Comparison of ENCODE assay signal across 24 mouse cellular contexts in the genomic region with DNA sequence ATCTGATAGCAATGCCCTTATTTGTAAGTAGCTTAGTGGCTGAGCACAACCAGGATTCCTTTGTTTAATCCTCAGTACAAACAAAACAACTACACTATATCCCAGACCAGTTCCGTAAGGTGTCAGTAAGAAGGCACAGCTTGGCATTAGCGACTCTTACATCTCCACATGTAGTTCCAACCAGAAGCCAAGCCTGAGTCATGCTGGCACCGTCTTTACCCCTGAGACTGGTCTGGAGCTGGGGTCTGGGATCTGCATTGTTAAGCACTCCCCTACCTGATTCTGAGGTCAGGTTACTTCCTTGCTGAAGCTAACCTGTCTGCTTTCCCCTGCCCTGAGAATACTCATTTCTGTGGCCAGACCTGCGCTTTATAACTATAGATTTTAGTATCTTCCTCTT.
"Had no signal": no experiment of that assay in that cellular context is flagged by ENCODE, and none has a peak within 500 bp of the region (broad histone marks: within the 10 kb centered on the region; RNA-seq: fewer than 3 reads in every experiment).

No protein-coding gene starts in this region.

- H3K9me3 ChIP-seq: kidney, embryonic 15.5 days; limb, embryonic 12.5 days; limb, embryonic 15.5 days; midbrain, embryonic 13.5 days; neural tube, embryonic 12.5 days; neural tube, embryonic 15.5 days had no signal

- H3K4me2 ChIP-seq: kidney, embryonic 15.5 days; limb, embryonic 12.5 days; limb, embryonic 15.5 days; liver, embryonic 11.5 days; lung, embryonic 14.5 days; midbrain, embryonic 13.5 days; neural tube, embryonic 12.5 days; neural tube, embryonic 15.5 days had no signal

- DNase-seq: kidney, adult 11 months; kidney, adult 8-10 months; kidney, postnatal 10 days; kidney, postnatal 36 days; layer of hippocampus, postnatal 36 days; left cerebral cortex, postnatal 4 days; liver, postnatal 0 days; lung, embryonic 14.5 days; right cerebral cortex, adult 18-20 months; right cerebral cortex, postnatal 14 days; right cerebral cortex, postnatal 4 days; thymus, adult 18-20 months had no signal

- H3K9ac ChIP-seq: kidney, embryonic 15.5 days; limb, embryonic 12.5 days; limb, embryonic 15.5 days; liver, embryonic 14.5 days; liver, postnatal 0 days; lung, embryonic 14.5 days; midbrain, embryonic 13.5 days; neural tube, embryonic 12.5 days; neural tube, embryonic 15.5 days had no signal

- H3K4me3 ChIP-seq: kidney, embryonic 15.5 days; left cerebral cortex, adult 2 months; limb, embryonic 12.5 days; limb, embryonic 15.5 days; midbrain, embryonic 13.5 days; neural tube, embryonic 12.5 days; neural tube, embryonic 15.5 days had no signal

- H3K27ac ChIP-seq: kidney, embryonic 15.5 days; left cerebral cortex, adult 2 months; limb, embryonic 12.5 days; limb, embryonic 15.5 days; liver, embryonic 14.5 days; macrophage; midbrain, embryonic 13.5 days; neural tube, embryonic 12.5 days; neural tube, embryonic 15.5 days had no signal

- ATAC-seq: liver, postnatal 0 days; lung, postnatal 0 days; midbrain, embryonic 13.5 days; midbrain, embryonic 16.5 days had no signal

- H3K4me1 ChIP-seq: limb, embryonic 12.5 days; limb, embryonic 15.5 days; midbrain, embryonic 13.5 days; neural tube, embryonic 12.5 days had no signal

- H3K27me3 ChIP-seq: kidney, embryonic 15.5 days; limb, embryonic 12.5 days; limb, embryonic 15.5 days; midbrain, embryonic 13.5 days; neural tube, embryonic 12.5 days; neural tube, embryonic 15.5 days had no signal

- H3K36me3 ChIP-seq: kidney, embryonic 15.5 days; limb, embryonic 12.5 days; limb, embryonic 15.5 days; midbrain, embryonic 13.5 days; neural tube, embryonic 12.5 days had no signal
